Mouse (Mus musculus) adrenal gland (tissue): ENCODE results near the gene Zfp82.

Experiments
- microRNA-seq, 2 experiments: library from miRNA; unstranded; fragments of <30 nt; microRNA quantifications; one replicate each; pipeline ENCODE4; 2019

Zfp82 gene

Small RNA genes within 50 kb of the gene (microRNA-seq; reads per million reads assigned to microRNA genes)
- 0 reads per million in 2 experiments for gene Gm23368
